Mouse (Mus musculus) left cerebral cortex, postnatal 36 days (tissue): ENCODE measurements around the gene Csmd2. TPM values are rescaled to one million over a fixed set of nuclear protein-coding genes. Genes with fewer than 3 reads are reported as not detected.
"Not testable (repeated sequence)": the region's sequence is repeated elsewhere in the genome, so short reads cannot be mapped to it uniquely, and the experiment has no call there.

ENCODE experiments used
- DNase-seq, 2 experiments: peaks; one replicate each; pipeline ENCODE4 v3.0.0; 2021 to 2022; ENCODE audit warnings: low spot score in 2 of 2, mixed read lengths in 1 of 2
- intact Hi-C: fragments of 180-260 bp; cut with DNase I; formaldehyde crosslinking; loops from one replicate; pipeline ENCODE4 v1.15.1; 2025
- total RNA-seq, 2 experiments: library from RNA; stranded (reverse); gene quantifications; 2 replicates each; pipeline ENCODE4 v1.2.3; 2021

The Csmd2 gene
- total RNA-seq, 2 experiments from 2014 or later, result 48.3 to 73.3 TPM

DNA sequence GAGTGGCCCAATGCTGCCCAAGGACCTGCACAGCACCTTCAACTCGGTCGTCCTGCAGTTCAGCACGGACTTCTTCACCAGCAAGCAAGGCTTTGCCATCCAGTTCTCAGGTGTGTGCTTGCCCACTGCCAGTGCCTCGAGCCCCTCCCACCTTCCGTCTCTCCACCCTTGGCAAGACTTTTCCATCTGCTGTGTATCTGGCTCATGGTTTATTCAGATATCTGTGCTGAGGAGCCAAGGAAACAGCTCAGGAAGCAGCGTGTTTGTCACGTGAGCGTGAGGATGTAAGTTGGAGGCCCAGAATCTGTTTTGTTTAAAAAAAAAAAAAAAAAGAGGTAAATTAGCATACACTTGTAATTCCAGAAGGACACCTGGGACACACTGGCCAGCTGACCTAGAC, 455.1 kb downstream of the Csmd2 start:
- intact Hi-C loops, result no loop called here
- no peak for DNase-seq

DNA sequence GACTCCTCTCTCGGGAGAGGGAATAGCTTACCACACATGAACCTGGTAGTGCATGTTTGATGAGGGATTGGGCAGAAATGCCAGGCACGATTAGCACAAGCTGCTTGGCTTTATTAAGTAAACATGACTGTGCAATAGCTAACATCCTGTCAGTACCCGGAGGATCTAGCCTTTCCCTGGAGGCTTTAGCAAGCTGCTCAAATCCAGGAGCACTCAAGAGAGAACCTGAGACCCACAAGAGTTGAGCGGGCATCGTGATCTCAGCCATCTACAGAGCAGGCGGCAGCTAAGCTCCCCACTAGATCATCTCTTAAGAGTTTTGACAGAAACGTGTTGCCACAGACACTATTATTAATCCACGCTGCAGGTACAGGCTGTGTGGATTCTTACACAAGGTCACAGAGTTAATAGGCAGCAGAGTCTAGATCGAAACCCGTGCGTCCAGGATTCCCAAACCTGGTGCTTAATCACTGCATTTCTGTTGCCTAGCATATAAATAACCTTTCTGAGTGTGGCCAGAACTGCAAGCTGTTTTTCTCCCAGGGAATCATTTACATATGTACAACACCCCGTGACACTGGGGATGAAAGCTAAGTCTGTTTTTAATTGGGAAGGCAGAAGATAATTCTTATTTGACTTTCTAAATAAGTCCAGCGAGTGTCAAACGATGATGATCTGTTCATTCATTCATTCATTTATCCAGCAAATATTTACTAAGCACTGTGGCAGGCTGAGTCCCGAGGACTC, 458.0 kb downstream of the Csmd2 start:
- DNase-seq, result no peak

DNA sequence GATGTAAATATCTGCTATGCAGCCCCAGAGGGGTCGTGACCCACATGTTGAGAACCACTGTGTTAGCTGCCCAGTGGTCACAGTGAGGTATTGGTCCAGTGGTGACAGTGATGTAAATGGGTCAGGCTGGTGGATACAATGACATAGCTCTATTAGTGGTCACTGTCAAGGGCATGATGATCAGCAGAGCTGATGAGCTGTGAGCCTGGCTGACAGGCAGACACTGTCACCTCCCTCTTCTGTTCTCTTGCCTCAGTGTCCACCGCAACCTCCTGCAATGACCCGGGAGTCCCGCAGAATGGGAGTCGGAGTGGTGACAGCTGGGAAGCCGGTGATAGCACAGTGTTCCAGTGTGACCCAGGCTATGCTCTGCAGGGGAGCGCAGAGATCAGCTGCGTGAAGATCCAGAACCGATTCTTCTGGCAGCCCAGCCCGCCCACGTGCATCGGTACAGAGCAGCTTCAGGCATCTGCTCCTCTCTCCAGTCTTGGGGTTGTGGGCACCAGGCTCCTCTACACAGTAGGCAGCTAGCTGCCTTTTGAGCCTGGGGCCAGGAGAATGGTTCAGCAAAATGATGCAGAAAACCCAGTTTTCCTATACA, 461.3 kb downstream of the Csmd2 start:
- intact Hi-C loops, result no loop called here
- DNase-seq, result peak; percentile 60 to 67

More for the DNA sequence above, 458.0 kb downstream of the Csmd2 start:
- intact Hi-C loops, result no loop called here

DNA sequence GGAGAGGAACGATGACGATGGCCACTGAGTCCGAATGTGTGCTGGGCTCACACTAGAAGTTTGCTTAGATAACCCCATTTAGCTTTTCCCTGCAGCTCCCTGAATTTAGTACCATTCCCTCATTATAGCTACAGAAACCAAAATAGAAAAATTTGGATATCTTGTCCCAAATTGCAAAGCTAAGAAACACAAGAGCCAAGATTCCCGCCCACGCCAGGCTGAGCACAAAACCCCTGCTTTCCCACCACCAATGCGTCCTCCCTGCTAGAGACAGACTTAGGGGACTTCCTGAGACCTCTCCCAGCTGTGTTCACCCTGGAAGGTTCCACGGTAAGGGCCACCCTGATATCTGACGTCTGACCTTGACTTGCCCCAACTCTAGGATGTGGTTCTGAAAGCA, 462.5 kb downstream of the Csmd2 start:
- intact Hi-C loops, result no loop called here

DNA sequence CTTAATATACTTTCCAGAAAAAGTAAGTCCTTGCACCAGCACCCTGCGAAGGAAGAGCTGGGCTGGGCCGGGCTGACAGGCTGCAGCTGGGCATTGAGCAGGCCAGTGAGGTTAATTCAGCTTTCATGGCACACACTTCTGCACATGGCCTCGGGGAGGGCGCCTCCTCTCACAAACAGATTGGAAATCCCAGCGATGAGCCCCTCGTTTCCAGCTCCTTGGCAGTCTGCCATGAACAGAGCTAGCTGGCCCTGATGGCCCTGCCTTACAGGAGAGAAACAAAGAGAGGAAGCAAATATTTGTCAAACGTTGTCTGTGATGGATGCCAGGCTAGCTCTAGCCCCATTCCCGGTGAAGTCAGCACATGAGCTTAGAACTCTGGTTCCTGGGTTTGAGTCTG, 463.3 kb downstream of the Csmd2 start:
- intact Hi-C loops, result no loop called here
- DNase-seq, result peak in 1 of 2 experiments; percentile 35

More for the DNA sequence above, 462.5 kb downstream of the Csmd2 start:
- DNase-seq, result peak in 1 of 2 experiments; percentile 42

DNA sequence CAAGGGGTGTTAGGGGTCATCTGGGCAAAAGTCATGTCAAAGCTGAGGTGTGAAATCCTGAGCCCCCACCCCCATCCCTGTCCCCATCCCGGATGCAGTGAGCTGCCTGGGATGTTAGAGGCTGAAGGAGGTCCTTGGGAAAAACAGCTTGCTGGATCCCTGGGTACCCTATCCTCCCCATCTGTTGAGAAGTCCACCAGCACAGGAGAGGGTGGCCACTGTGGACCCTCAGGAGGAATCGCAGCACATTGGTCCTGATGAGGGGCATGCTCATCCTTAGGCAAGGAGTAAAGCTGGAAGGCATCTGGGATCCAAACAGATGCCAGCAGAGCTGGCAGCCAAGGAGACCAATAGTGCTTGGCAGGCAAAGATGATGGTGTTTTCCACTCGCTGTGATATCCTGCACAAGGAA, 463.7 kb downstream of the Csmd2 start:
- DNase-seq, result no peak
- intact Hi-C loops, result no loop called here

DNA sequence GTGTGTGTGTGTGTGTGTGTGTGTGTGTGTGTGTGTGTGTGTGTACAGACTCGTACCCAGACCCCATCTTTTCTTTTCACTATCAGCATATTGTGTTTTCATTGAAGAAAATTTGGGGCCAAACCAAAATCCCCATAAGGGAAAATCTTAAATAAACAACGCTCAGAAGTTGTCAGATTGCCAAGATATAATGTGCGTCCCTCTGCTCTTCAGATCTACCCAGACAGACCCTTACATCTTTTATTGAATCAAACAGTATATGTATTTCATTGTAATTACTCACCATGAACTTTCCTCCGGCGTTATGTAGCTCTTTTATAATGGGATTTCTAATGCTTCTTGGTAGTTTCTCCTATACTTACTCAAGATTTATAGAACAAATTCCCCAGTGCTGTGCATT, 479.1 kb downstream of the Csmd2 start:
- intact Hi-C loops, result no loop called here
- DNase-seq, result no peak

DNA sequence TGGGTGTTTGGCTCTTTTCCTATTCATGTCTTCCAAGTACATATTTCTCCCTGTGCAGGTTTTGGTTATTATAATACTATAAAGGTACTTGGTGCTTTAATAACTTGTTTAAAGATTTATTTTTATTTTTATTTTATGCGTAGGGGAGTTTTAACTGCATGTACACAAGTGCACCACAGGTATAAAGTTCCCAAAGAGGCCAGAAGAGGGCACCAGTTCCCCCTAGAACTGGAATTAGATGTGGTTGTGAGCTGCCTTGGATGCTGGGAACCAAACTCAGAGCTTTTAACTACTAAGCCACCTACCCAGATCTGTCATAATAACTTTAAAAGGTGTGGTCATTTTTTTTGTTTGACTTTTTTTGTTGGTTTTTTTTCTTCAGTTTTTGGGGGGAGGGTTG, 480.4 kb downstream of the Csmd2 start:
- no peak for DNase-seq
- intact Hi-C loops, result no loop called here

DNA sequence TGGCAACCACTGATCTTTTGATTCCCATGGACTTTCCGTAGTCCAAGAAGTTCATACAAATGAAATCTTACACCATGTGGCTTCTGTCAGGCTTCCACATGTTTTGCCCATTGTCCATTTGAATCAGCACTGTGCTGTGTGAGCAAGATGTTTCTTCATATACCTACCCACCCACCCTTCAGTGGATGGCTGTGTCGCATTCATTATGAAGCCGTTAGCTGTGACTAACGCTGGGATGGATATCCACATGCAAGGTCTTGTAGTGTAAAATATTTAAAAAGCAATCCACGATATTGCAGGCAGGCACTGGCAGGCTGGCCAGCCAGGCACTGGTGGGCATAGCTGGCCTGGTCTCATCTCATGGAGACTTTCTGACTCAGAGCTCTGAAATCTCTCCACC, 488.6 kb downstream of the Csmd2 start:
- intact Hi-C loops, result no loop called here
- no peak for DNase-seq

DNA sequence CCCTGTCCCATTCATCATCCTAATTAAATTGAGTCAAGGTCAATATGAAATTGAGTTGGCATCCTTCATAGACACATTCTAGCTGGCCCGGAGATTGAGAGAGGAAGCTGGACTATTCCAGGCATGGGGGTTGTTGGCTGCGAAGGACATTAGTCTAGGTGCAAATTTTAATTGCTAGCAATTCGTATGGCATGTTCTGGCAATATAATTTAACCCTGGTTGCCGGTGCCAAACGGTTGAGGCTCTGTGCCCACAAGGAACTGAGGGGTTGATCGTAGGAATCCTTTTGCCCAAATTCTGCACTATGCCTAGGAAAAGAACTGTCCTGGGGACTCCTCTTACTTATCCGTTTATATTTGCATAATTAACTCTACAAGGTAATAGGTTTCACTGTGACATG, 496.2 kb downstream of the Csmd2 start:
- intact Hi-C loops, result no loop called here
- no peak for DNase-seq

DNA sequence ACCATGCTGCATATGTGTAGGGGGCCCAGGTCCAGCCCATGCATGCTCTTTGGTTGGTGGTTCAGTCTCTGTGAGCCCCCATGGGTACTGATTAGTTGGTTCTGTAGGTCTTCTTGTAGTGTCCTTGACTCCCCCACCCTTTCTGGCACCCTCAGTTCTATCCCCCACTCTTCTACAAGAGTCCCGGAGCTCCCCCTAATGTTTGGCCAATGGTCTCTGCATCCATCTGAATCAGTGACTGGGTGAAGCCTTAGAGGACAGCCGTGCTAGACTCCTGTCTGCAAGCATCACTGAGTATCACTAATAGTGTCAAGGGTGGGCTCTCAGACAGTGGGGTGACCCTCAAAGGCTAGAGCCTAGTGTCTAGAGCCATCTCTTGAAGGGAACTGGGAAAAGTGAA, 497.0 kb downstream of the Csmd2 start:
- intact Hi-C loops, result no loop called here
- DNase-seq, result no peak

DNA sequence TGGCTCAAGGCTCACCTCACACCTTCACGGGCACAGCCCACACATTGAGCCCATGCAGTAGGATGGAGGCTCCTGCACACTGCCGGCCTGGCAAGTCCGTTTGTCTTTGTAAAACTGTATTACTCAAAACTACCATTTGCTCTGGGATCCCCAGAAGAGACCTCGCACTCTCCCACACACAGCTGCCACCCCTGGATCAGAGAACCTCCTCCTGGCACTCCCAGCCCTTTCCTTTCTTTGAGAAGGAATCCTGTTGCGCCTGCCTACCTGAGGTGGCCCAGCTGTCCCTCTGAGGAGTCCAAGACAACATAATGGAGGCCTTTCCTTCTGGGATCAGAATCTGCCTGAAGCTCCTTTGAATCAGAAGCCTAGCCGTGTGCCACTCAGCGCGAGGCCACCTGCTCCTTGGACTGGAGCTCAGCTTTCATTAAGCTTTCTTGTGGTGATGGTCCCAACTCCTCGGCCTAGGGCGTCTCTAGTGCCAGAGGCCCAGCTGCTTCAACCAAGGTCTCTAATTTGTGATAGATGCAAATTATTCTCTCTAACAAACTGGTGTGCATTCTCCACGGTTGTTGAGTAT, 502.0 kb downstream of the Csmd2 start:
- DNase-seq, result peak; percentile 26 to 29
- intact Hi-C loops, result no loop called here

DNA sequence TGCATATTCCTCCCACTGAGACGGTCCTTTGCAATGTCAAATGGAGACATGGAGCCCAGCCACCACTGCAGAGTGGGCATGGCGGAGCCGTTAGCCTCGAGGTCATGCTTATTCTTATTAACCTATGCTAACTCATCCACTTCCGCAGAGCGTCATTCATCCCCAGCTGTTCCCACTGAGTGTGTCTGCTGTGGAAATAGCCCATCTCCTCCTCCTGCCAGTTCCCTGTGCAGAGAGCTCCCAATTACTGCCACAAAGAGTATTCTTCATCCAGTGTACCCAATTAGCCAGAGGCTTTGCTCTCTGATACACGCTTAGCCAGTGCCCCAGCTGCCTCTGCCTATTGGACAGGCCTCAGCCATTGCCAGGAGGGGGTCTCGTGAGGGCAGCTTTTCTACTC, 504.4 kb downstream of the Csmd2 start:
- intact Hi-C loops, result no loop called here
- peak in 1 of 2 experiments; percentile 13 for DNase-seq

DNA sequence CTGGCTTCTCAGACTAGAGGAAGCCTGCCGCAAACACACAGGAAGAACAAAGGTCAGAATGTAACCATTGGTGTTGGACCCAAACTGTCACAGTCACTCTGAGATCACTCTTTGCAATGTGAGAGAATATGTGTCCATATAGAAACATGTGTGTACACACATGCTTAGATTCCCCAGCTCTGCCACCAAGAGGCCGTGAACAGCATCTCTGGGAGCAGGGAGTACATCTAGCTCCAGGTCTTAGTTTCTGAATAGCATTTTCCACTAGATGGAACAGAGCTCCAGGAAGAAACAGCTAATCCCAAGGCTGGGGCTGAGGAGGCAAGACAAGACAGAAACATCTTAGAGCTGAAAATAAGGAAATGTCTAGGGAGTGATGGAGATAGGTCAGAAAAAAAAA, 512.3 kb downstream of the Csmd2 start:
- intact Hi-C loops, result no loop called here
- no peak for DNase-seq

DNA sequence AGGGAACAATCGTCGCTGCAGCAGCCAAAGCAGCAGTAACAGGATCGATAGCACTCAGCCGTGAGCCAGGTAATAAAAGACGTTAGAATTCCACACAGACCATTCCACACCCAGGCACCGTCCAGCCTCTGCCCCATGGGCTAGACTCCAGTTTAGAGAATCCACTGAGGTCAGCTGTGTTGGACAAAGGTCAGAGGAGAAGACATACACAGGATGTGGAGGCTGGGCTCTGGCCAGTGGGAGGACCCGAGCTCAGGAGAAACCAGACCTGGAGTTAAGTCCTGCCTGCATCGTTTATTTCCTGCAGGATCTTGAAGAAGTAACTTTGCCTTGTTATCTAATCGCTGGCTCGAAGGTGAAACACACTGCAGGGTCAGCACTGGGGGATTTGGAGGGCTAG, 519.2 kb downstream of the Csmd2 start:
- intact Hi-C loops, result no loop called here
- no peak for DNase-seq

DNA sequence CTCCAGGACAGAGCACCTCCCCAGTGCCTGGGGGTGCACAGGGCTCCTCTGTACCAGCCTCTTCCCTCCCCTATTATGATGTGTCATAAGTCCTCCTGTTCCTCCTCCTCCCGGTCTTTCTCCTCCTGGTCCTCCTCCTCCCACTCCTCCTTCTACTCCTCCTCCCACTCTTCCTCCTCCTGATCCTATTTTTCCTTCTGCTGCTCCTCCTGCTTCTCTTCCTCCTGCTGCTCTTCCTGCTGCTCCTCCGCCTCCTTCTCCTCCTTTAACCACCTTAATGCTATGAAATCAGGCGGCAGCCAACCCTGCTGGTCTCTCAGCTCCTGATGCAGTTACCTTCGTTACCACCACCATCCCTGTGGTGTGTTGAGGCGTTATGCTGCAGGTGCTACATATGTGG, 522.2 kb downstream of the Csmd2 start:
- DNase-seq, result peak; percentile 21 to 30
- intact Hi-C loops, result no loop called here

DNA sequence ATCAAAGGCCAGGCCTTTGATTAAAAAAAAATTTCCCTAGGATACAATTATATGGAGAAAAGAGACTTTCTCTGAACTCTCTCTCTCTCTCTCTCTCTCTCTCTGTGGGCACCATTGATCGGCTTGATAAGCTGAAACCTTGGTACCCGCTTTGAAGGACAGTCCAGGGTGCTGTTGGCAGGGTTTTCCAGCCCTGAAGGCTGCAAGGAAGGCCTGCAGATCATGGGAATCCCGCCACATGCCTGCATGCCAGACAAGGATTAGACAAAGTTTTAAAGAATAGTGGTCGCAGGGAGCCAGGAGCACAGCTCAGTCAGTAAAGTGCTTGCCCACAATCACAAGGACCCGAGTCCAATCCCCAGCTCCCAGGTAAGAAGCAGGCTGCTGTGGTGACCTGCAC, 526.8 kb downstream of the Csmd2 start:
- intact Hi-C loops, result no loop called here
- no peak for DNase-seq

DNA sequence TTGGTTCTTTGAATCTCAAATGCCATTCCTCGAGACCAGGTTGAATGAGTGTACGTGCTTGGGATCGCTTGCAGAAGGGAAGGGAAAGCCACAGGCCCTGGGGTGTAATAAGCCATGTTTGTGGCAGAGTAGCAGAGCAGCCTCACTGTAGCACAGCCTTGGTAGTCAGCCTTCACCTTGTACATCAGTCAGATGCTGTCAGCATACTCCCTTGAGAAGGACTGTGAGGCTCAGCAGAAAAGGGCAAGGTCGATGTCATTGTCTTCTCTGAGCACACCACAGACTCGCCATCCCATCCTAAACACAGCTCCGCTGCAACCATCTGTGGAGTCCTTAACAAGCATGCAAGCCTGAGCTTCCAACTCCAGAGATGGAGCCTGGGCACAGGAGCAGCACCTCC, 533.6 kb downstream of the Csmd2 start:
- intact Hi-C loops, result no loop called here
- no peak for DNase-seq

DNA sequence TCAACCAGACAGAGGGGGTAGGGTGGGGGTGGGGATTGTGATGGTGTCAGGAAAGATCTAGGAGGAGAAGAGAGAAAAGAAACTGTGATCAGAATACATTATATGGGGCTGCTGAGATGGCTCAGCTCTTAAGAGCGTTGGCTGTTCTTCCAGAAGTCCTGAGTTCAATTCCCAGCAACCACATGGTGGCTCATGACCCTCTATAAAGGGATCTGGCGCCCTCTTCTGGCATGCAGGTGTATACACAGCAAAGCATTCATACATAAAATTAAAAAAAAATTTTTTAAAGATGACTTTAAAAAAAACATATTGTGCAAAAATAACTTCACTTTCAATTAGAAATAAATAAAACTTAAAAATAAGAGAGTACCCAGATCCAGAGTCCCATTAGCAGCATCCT, 555.7 kb downstream of the Csmd2 start:
- intact Hi-C loops, result loop anchor here (10.0 kb wide), 1 partner anchor 1179 kb away; no protein-coding TSS in a partner anchor
- no peak for DNase-seq

DNA sequence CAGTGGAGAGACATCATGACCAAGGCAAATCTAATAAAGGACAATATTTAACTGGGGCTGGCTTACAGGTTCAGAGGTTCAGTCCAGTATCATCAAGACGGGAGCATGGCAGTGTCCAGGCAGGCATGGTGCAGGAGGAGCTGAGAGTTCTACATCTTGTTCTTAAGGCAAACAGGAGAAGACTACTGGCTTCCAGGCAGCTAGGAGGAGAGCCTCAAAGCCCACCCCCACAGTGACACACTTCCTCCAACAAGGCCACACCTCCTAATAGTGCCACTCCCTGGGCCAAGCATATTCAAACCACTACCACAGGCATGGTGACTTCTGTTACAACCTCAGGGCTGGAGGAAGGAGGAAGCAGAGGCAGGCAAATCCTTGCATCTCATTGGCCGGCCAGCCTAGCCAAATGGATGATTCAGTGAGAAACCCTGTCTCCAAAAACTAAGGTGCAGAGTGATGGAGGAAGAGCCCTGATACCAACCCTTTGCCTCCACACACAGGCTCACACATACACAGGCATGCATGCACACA, 556.4 kb downstream of the Csmd2 start:
- intact Hi-C loops, result loop anchor here (10.0 kb wide), 1 partner anchor 1179 kb away; no protein-coding TSS in a partner anchor
- DNase-seq, result not testable (repeated sequence)

DNA sequence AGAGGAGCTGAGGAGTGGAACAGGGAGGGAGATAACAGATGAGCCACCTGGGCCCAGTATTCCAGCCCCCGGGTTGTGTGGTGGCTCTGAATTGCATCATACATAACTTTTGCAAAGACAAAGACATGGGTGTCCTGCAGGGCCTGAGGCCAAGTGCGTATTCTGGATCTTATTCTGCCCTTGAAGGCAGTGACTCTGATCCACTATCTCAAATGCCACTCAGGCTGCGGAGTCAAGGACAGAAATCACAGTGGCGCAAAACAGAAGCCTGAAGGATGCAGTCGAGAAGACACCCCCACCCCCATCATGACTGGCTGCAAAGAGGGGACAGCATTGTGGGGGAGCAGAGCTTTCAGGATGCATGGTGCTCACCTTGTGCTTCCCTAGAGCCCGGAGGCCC, 563.1 kb downstream of the Csmd2 start:
- DNase-seq, result no peak
- intact Hi-C loops, result no loop called here
